Mouse (Mus musculus): ENCODE measurements at regions not wholly inside any gene's neighbourhood (a gene's known extent, or its start where the extent isn't known, plus 50 kb on each side); places are given as distances from the start of the nearest gene placed in this dataset.

DNA sequence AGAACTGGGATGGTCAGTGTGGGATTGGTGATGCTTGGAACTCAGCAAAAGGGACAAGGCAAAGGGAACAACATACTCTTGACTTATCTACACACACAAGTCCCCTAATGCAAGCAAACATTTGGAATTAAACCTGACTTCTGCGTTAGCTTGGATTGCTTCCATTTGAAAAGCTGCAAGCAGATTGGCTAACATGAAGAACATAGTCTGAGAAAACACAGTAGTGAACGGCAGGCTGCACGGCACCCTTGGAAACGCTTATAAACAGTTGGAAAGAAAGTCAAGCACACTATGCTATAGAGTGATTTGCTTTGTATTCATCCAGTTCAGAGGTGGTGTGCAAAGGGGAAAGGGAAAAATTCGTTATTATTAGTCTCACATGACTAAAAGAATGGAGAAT, 387.9 kb upstream of the Igfbp7 start:
- no peaks in the 10 kb centered on the region for H3K4me1 ChIP-seq (ENCODE audit: control insufficient read depth, insufficient read depth, low read length)
- H3K9ac ChIP-seq (ENCODE audit: low read depth, poor library complexity, severe bottlenecking) = no peak overlapping the region
- TF ChIP-seq EP300 (IDR thresholded peaks at IDR 0.05; ENCODE audit: insufficient read depth, low read depth, low read length) (no peak), POLR2A (IDR thresholded peaks at IDR 0.05; ENCODE audit: insufficient read depth, low read length) (no peak), CTCF (IDR thresholded peaks at IDR 0.05; ENCODE audit: low read depth, low read length) (no peak)
- no peaks in the 10 kb centered on the region for H3K27me3 ChIP-seq (ENCODE audit: control insufficient read depth, insufficient read depth, low read length, poor library complexity, severe bottlenecking)
- H3K9me3 ChIP-seq (replicated peaks; ENCODE audit: control insufficient read depth, insufficient read depth, low read length, poor library complexity, severe bottlenecking) = no peaks in the 10 kb centered on the region; the same call in 1 of the 2 replicates
- H3K27ac ChIP-seq (ENCODE audit: insufficient read depth, low read length) = no peak overlapping the region
- H3K4me3 ChIP-seq (ENCODE audit: low read depth, low read length) = no peak overlapping the region
- no peaks in the 10 kb centered on the region for H3K36me3 ChIP-seq (ENCODE audit: control insufficient read depth, insufficient read depth, low read length, poor library complexity, severe bottlenecking)

DNA sequence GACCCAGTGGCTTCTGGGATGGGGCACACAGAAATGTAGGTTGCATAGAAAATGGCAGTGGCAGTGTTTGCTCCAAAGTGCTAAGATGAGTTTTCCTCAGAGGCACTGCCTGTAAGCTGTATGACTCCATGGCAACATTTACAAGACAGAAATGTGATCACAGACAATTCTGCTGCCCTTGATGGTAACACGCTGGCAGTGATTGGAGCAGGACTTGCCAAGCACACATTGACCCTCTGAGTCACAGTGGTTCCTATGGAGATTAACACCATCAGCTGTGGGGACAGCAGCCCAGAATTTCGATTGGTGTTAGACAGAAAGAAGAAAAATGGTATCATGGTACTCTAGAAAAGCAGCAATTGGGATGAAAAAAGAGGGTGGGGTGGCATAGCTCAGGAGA, 376.1 kb upstream of the Igfbp7 start:
- H3K4me3 ChIP-seq (ENCODE audit: low read depth, low read length) = no peak overlapping the region
- no peak overlapping the region for H3K9ac ChIP-seq (ENCODE audit: low read depth, poor library complexity, severe bottlenecking)
- no peaks in the 10 kb centered on the region for H3K36me3 ChIP-seq (ENCODE audit: control insufficient read depth, insufficient read depth, low read length, poor library complexity, severe bottlenecking)
- H3K27ac ChIP-seq (ENCODE audit: insufficient read depth, low read length) = no peak overlapping the region
- no peaks in the 10 kb centered on the region for H3K9me3 ChIP-seq (replicated peaks; ENCODE audit: control insufficient read depth, insufficient read depth, low read length, poor library complexity, severe bottlenecking)
- no peak for TF ChIP-seq EP300 (IDR thresholded peaks at IDR 0.05; ENCODE audit: insufficient read depth, low read depth, low read length)
- H3K27me3 ChIP-seq (ENCODE audit: control insufficient read depth, insufficient read depth, low read length, poor library complexity, severe bottlenecking) = no peaks in the 10 kb centered on the region
- no peaks in the 10 kb centered on the region for H3K4me1 ChIP-seq (ENCODE audit: control insufficient read depth, insufficient read depth, low read length)

DNA sequence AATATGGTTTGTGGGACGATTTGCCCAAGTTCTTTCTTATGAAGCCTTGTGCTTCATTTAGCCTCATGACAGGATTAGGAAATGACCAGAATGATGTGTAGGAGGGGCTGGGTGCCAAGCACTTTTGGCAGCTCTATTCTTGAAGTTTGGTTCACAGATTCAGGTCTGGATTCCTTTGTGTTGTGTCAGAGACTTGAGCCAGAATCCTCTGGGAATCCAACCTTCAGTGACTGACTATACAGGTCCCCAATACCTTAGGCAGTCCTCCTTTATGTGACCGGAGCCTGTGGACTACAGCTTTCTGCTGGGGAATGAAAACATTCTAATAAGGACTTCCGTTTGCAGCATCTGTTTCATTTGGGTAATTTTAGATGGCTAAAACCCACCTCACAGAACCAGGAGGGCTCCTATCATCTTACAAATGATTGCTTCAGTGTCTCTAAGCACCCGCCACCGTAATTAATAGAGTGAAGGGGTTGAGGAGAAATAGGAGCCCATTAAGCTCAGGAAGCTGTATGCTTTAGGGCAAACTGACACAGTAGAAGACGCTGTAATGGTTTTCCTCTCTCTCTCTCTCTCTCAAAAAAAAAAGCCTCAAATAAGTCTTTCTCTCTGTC, 354.7 kb upstream of the Igfbp7 start:
- Histone ChIP-seq H3K36me3 (ENCODE audit: control insufficient read depth, insufficient read depth, low read length, poor library complexity, severe bottlenecking) (no peaks in the 10 kb centered on the region), H3K4me1 (ENCODE audit: control insufficient read depth, insufficient read depth, low read length) (no peaks in the 10 kb centered on the region), H3K4me3 (ENCODE audit: low read depth, low read length) (no peak overlapping the region), H3K27me3 (ENCODE audit: control insufficient read depth, insufficient read depth, low read length, poor library complexity, severe bottlenecking) (no peaks in the 10 kb centered on the region), H3K27ac (ENCODE audit: insufficient read depth, low read length) (no peak overlapping the region), H3K9ac (ENCODE audit: low read depth, poor library complexity, severe bottlenecking) (no peak overlapping the region), H3K9me3 (replicated peaks; ENCODE audit: control insufficient read depth, insufficient read depth, low read length, poor library complexity, severe bottlenecking) (peaks cover 14% of the 10 kb centered on the region)
- TF ChIP-seq CTCF (IDR thresholded peaks at IDR 0.05; ENCODE audit: low read depth, low read length) (no peak), POLR2A (IDR thresholded peaks at IDR 0.05; ENCODE audit: insufficient read depth, low read length) (no peak), EP300 (IDR thresholded peaks at IDR 0.05; ENCODE audit: insufficient read depth, low read depth, low read length) (no peak)

DNA sequence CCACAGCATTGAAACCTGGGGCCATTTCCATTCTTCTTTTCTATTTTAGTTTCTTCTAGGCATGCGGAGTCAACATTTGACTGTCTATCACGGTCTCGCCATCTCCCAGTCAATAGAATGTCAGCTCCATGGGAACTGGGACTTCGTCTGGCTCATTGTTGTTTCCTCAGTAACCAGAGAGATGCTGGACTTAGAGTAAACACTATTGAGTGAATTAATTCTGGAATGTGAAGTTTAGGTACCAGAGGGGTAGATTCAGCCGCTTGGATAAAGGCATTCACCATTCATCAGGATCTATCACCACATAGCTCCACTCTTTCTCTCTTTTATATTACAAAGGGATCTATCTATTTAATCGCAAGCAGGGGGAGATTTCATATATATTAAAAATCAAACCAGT, 354.2 kb upstream of the Igfbp7 start:
- TF ChIP-seq EP300 (IDR thresholded peaks at IDR 0.05; ENCODE audit: insufficient read depth, low read depth, low read length) (no peak), CTCF (IDR thresholded peaks at IDR 0.05; ENCODE audit: low read depth, low read length) (no peak), POLR2A (IDR thresholded peaks at IDR 0.05; ENCODE audit: insufficient read depth, low read length) (no peak)
- Histone ChIP-seq H3K36me3 (ENCODE audit: control insufficient read depth, insufficient read depth, low read length, poor library complexity, severe bottlenecking) (no peaks in the 10 kb centered on the region), H3K27ac (ENCODE audit: insufficient read depth, low read length) (no peak overlapping the region), H3K9me3 (replicated peaks; ENCODE audit: control insufficient read depth, insufficient read depth, low read length, poor library complexity, severe bottlenecking) (peaks cover 19% of the 10 kb centered on the region), H3K4me1 (ENCODE audit: control insufficient read depth, insufficient read depth, low read length) (no peaks in the 10 kb centered on the region), H3K4me3 (ENCODE audit: low read depth, low read length) (no peak overlapping the region), H3K9ac (ENCODE audit: low read depth, poor library complexity, severe bottlenecking) (no peak overlapping the region), H3K27me3 (ENCODE audit: control insufficient read depth, insufficient read depth, low read length, poor library complexity, severe bottlenecking) (no peaks in the 10 kb centered on the region)

DNA sequence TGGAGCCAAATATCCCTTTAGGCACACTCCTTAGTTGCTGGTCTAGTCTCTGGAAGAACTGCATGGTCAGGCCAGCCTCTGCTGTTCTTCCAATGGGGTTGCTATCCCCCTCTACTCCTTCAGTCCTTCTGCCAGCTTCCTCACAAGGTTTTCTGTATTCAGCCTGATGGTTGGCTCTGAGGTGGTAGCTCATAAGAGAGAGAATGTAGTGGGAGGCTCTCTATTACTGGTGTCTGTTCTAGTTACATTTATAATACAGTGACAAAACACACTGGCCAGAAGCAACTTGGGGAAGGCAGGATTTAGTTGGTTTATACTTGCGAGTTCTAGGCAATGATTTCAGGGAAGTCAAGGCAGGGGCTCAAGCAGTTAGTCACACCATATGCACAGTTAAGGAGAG, 341.1 kb upstream of the Igfbp7 start:
- Histone ChIP-seq H3K27me3 (ENCODE audit: control insufficient read depth, insufficient read depth, low read length, poor library complexity, severe bottlenecking) (no peaks in the 10 kb centered on the region), H3K4me1 (ENCODE audit: control insufficient read depth, insufficient read depth, low read length) (no peaks in the 10 kb centered on the region), H3K27ac (ENCODE audit: insufficient read depth, low read length) (no peak overlapping the region), H3K9ac (ENCODE audit: low read depth, poor library complexity, severe bottlenecking) (no peak overlapping the region), H3K36me3 (ENCODE audit: control insufficient read depth, insufficient read depth, low read length, poor library complexity, severe bottlenecking) (no peaks in the 10 kb centered on the region), H3K4me3 (ENCODE audit: low read depth, low read length) (no peak overlapping the region), H3K9me3 (replicated peaks; ENCODE audit: control insufficient read depth, insufficient read depth, low read length, poor library complexity, severe bottlenecking) (no peaks in the 10 kb centered on the region)
- TF ChIP-seq POLR2A (IDR thresholded peaks at IDR 0.05; ENCODE audit: insufficient read depth, low read length) = no peak

DNA sequence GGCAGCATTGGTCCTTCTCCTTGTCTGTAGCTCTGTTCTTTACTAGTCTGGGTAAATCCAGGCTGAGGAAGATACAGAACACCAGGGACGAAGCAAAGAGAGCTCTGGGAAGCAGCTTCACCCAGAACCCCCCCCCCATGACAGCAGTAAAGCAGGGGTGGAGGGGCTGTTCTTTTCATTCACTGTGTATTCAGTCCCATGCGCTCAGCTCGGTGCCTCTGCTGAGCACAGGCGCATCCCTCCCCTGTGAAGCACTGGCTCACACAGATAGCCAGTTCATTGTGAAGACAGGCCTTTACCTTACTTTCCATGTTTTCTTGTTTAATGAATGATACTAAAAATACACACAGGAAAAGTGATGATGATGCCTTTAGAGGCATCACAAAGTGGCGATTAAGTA, 338.8 kb upstream of the Igfbp7 start:
- Histone ChIP-seq H3K9me3 (replicated peaks; ENCODE audit: control insufficient read depth, insufficient read depth, low read length, poor library complexity, severe bottlenecking) (no peaks in the 10 kb centered on the region), H3K4me3 (ENCODE audit: low read depth, low read length) (no peak overlapping the region)
- TF ChIP-seq EP300 (IDR thresholded peaks at IDR 0.05; ENCODE audit: insufficient read depth, low read depth, low read length) = no peak

More for the DNA sequence above, 338.8 kb upstream of the Igfbp7 start:
- H3K27me3 ChIP-seq (ENCODE audit: control insufficient read depth, insufficient read depth, low read length, poor library complexity, severe bottlenecking) = no peaks in the 10 kb centered on the region
- H3K36me3 ChIP-seq (ENCODE audit: control insufficient read depth, insufficient read depth, low read length, poor library complexity, severe bottlenecking) = no peaks in the 10 kb centered on the region
- H3K27ac ChIP-seq (ENCODE audit: insufficient read depth, low read length) = no peak overlapping the region
- H3K4me1 ChIP-seq (ENCODE audit: control insufficient read depth, insufficient read depth, low read length) = no peaks in the 10 kb centered on the region
- H3K9ac ChIP-seq (ENCODE audit: low read depth, poor library complexity, severe bottlenecking) = no peak overlapping the region
